Mouse (Mus musculus) olfactory bulb, adult 2 months (tissue): Measurements from ENCODE around the gene Pfdn5. TPM values are rescaled to one million over a fixed set of nuclear protein-coding genes. Genes with fewer than 3 reads are reported as not detected.
A peak's percentile ranks its signal among the peaks of the same experiment; 100 is the strongest.

Source experiments
- H3K27ac ChIP-seq: fragments of 200-500 bp; 2 replicates; pipeline ENCODE4 v1.5.1; 2012; ENCODE audit warnings: low read depth, low read length; ENCODE audit not compliant: insufficient read depth
- H3K4me1 ChIP-seq: fragments of 200-500 bp; 2 replicates; pipeline ENCODE4 v1.6.1; 2012; ENCODE audit warnings: low read length; ENCODE audit not compliant: control insufficient read depth, insufficient read depth
- H3K4me3 ChIP-seq: fragments of 200-500 bp; 2 replicates; pipeline ENCODE4 v1.5.1; 2012; ENCODE audit warnings: mild to moderate bottlenecking, low read depth, low read length, moderate library complexity; ENCODE audit not compliant: insufficient read depth
- CTCF ChIP-seq: fragments of 200-500 bp; IDR thresholded peaks from 2 replicates; pipeline ENCODE4 v1.5.1; 2012; ENCODE audit warnings: low read depth, mild to moderate bottlenecking, low read length, moderate library complexity; ENCODE audit not compliant: insufficient read depth
- POLR2A ChIP-seq: fragments of 200-500 bp; IDR thresholded peaks from 2 replicates; pipeline ENCODE4 v1.6.1; 2012; ENCODE audit warnings: mild to moderate bottlenecking, low read depth, low read length, moderate library complexity; ENCODE audit not compliant: insufficient read depth
- WGBS: fragments of 180-500 bp; shearing (Covaris S2); methylation state at CpG from one replicate; pipeline ENCODE4 v1.1.7; 2018; 5-methylcytosine and 5-hydroxymethylcytosine counted together
- polyA plus RNA-seq: library from polyadenylated mRNA; stranded (reverse); fragments of >200 nt; gene quantifications from 2 replicates; pipeline ENCODE4 v1.2.4, GENCODE M21; 2012; ENCODE audit warnings: low replicate concordance; ENCODE audit not compliant: missing spikeins, insufficient read depth, insufficient read length

The Pfdn5 gene
- polyA plus RNA-seq, 1 experiment: 1,008 TPM

- H3K27ac ChIP-seq: no peak overlapping the region
- TF ChIP-seq POLR2A (no peak), CTCF (no peak)
- peaks cover 39% of the 10 kb centered on the region for H3K4me1 ChIP-seq
- no peak overlapping the region for H3K4me3 ChIP-seq
- 40% methylated on average over 5 of the region's 5 CpGs for WGBS
Measured at GRCm38 (mm10) chr15:102358834-102359233, 32.9 kb downstream of the Pfdn5 start.

- Histone ChIP-seq H3K27ac (no peak overlapping the region), H3K4me1 (peaks cover 30% of the 10 kb centered on the region), H3K4me3 (peak overlapping the region; percentile 36)
- no peak for TF ChIP-seq CTCF
- no peak for TF ChIP-seq POLR2A
- WGBS: 13% methylated on average over 14 of the region's 14 CpGs
Measured at GRCm38 (mm10) chr15:102362648-102363047, 36.7 kb downstream of the Pfdn5 start.

GRCm38 (mm10) chr15:102364678-102365077, 38.8 kb downstream of the Pfdn5 start:
- Histone ChIP-seq H3K4me1 (peaks cover 15% of the 10 kb centered on the region; the same call in 1 of the 2 replicates), H3K27ac (no peak overlapping the region), H3K4me3 (no peak overlapping the region)
- 86% methylated on average over 1 of the region's 1 CpGs for WGBS
- TF ChIP-seq POLR2A (no peak), CTCF (no peak)

GRCm38 (mm10) chr15:102366238-102366637, 40.3 kb downstream of the Pfdn5 start:
- 11% methylated on average over 7 of the region's 7 CpGs for WGBS
- peak overlapping the region; percentile 69 for H3K4me3 ChIP-seq

GRCm38 (mm10) chr15:102366733-102367344, 40.9 kb downstream of the Pfdn5 start, which contains the start of gene Sp7:
Sp7 (minus strand) TSS chr15:102367182.
- peak within 1 kb of the TSS; percentile 90 for H3K27ac ChIP-seq
- peak within 1 kb of the TSS; percentile 69 for H3K4me3 ChIP-seq
- WGBS: 2% methylated on average over 15 of the region's 15 CpGs
- TF ChIP-seq POLR2A: 0 out of 2 replicates have a peak, but pooled peaks have one; percentile 7
- TF ChIP-seq CTCF: no peak
- H3K4me1 ChIP-seq: peaks cover 10% of the 10 kb centered on the region; the same call in 1 of the 2 replicates

More at GRCm38 (mm10) chr15:102366238-102366637, 40.3 kb downstream of the Pfdn5 start:
- TF ChIP-seq CTCF (no peak), POLR2A (no peak)
- peak overlapping the region; percentile 90 for H3K27ac ChIP-seq
- peaks cover 10% of the 10 kb centered on the region; the same call in 1 of the 2 replicates for H3K4me1 ChIP-seq

GRCm38 (mm10) chr15:102369972-102370371, 44.1 kb downstream of the Pfdn5 start:
- TF ChIP-seq CTCF (no peak), POLR2A (no peak)
- no peak overlapping the region for H3K27ac ChIP-seq
- WGBS: 20% methylated on average over 13 of the region's 13 CpGs
- no peaks in the 10 kb centered on the region for H3K4me1 ChIP-seq
- no peak overlapping the region for H3K4me3 ChIP-seq

GRCm38 (mm10) chr15:102370727-102371126, 44.8 kb downstream of the Pfdn5 start:
- no peak overlapping the region for H3K27ac ChIP-seq
- TF ChIP-seq POLR2A (no peak), CTCF (no peak)
- H3K4me1 ChIP-seq: no peaks in the 10 kb centered on the region
- H3K4me3 ChIP-seq: no peak overlapping the region
- 34% methylated on average over 10 of the region's 10 CpGs for WGBS

- no peak for TF ChIP-seq CTCF
- no peak for TF ChIP-seq POLR2A
- Histone ChIP-seq H3K4me3 (peak overlapping the region; percentile 73), H3K4me1 (peaks cover 10% of the 10 kb centered on the region), H3K27ac (peak overlapping the region; percentile 71; the same call in 1 of the 2 replicates)
- WGBS: under 1% methylated on average over 43 of the region's 43 CpGs
Measured at GRCm38 (mm10) chr15:102376453-102377162, 50.7 kb downstream of the Pfdn5 start.

- TF ChIP-seq CTCF (peak; percentile 67), POLR2A (no peak)
- Histone ChIP-seq H3K4me1 (peaks cover 10% of the 10 kb centered on the region), H3K4me3 (peak overlapping the region; percentile 73), H3K27ac (peak overlapping the region; percentile 71; the same call in 1 of the 2 replicates)
- under 1% methylated on average over 7 of the region's 7 CpGs for WGBS
Measured at GRCm38 (mm10) chr15:102377163-102377543, 51.2 kb downstream of the Pfdn5 start.
